Mouse (Mus musculus) hindbrain, embryonic 15.5 days (tissue): ENCODE measurements around the gene Mmp17. TPM values are rescaled to one million over a fixed set of nuclear protein-coding genes. Genes with fewer than 3 reads are reported as not detected.
A peak's percentile ranks its signal among the peaks of the same experiment; 100 is the strongest.

Experiments
- ATAC-seq: fragments of 200-750 bp; cut with Nextera tagmentation; 2 replicates; pipeline ENCODE4 v1.8.0; 2017; ENCODE audit warnings: low read depth, moderate number of reproducible peaks, moderate TSS enrichment; ENCODE audit not compliant: low FRiP score
- H3K27ac ChIP-seq: fragments of 300-500 bp; sonication (generic); replicated peaks from 2 replicates; pipeline ENCODE4 v1.5.1; 2015; ENCODE audit warnings: mild to moderate bottlenecking, inconsistent platforms
- H3K27me3 ChIP-seq: fragments of 300-500 bp; sonication (generic); 2 replicates; pipeline ENCODE4 v1.6.1; 2015; ENCODE audit warnings: control low read depth, inconsistent platforms
- H3K36me3 ChIP-seq: fragments of 300-500 bp; sonication (generic); 2 replicates; pipeline ENCODE4 v1.6.1; 2015; ENCODE audit warnings: control low read depth, inconsistent platforms
- H3K4me1 ChIP-seq: fragments of 300-500 bp; sonication (generic); replicated peaks from 2 replicates; pipeline ENCODE4 v1.6.1; 2015; ENCODE audit warnings: control low read depth, inconsistent platforms
- H3K4me2 ChIP-seq: fragments of 300-500 bp; sonication (generic); 2 replicates; pipeline ENCODE4 v1.6.1; 2015; ENCODE audit warnings: moderate library complexity, mild to moderate bottlenecking, inconsistent platforms
- H3K4me3 ChIP-seq: fragments of 300-500 bp; sonication (generic); 2 replicates; pipeline ENCODE4 v1.5.1; 2015; ENCODE audit warnings: mild to moderate bottlenecking, inconsistent platforms
- H3K9ac ChIP-seq: fragments of 300-500 bp; sonication (generic); 2 replicates; pipeline ENCODE4 v1.6.1; 2015; ENCODE audit warnings: inconsistent platforms
- H3K9me3 ChIP-seq: fragments of 300-500 bp; sonication (generic); 2 replicates; pipeline ENCODE4 v1.6.1; 2016; ENCODE audit warnings: control low read depth, inconsistent platforms
- whole genome bisulfite sequencing: fragments of 180-500 bp; shearing (Covaris S2); methylation state at CpG from one replicate; pipeline ENCODE4 v1.1.7; 2015; 5-methylcytosine and 5-hydroxymethylcytosine counted together
- polyA plus RNA-seq: library from polyadenylated mRNA; unstranded; fragments of >200 nt; fragmentation: Nextera tagmentation; extraction: Ambion mirVana; gene quantifications from 2 replicates; pipeline ENCODE4 v1.2.1, GENCODE M21; 2015

Gene Mmp17
- polyA plus RNA-seq, 1 experiment from 2014 or later: 13.5 TPM

GRCm38 (mm10) chr5:129559283-129559682 is 24.7 kb upstream of the Mmp17 start:
- Histone ChIP-seq H3K4me3 (no peak overlapping the region), H3K27ac (no peak overlapping the region), H3K36me3 (peaks cover 76% of the 10 kb centered on the region), H3K9ac (no peak overlapping the region), H3K9me3 (no peaks in the 10 kb centered on the region), H3K4me1 (no peaks in the 10 kb centered on the region), H3K27me3 (no peaks in the 10 kb centered on the region), H3K4me2 (no peak overlapping the region)
- ATAC-seq: no peak
- WGBS: 58% methylated on average over 11 of the region's 11 CpGs

- no peak for ATAC-seq
- Histone ChIP-seq H3K9me3 (no peaks in the 10 kb centered on the region), H3K27me3 (no peaks in the 10 kb centered on the region), H3K4me3 (no peak overlapping the region), H3K36me3 (peaks cover 69% of the 10 kb centered on the region), H3K9ac (no peak overlapping the region), H3K4me1 (no peaks in the 10 kb centered on the region), H3K27ac (no peak overlapping the region), H3K4me2 (no peak overlapping the region)
- WGBS: 97% methylated on average over 8 of the region's 8 CpGs
Measured at GRCm38 (mm10) chr5:129562342-129562741, 21.6 kb upstream of the Mmp17 start.

GRCm38 (mm10) chr5:129568596-129568995 is 15.4 kb upstream of the Mmp17 start:
- Histone ChIP-seq H3K27ac (no peak overlapping the region), H3K9me3 (no peaks in the 10 kb centered on the region), H3K36me3 (peaks cover 77% of the 10 kb centered on the region), H3K9ac (no peak overlapping the region), H3K4me1 (no peaks in the 10 kb centered on the region), H3K4me3 (no peak overlapping the region), H3K27me3 (no peaks in the 10 kb centered on the region), H3K4me2 (no peak overlapping the region)
- ATAC-seq: no peak
- WGBS: 94% methylated on average over 4 of the region's 4 CpGs

GRCm38 (mm10) chr5:129578201-129578600 is 5.8 kb upstream of the Mmp17 start:
- Histone ChIP-seq H3K9me3 (no peaks in the 10 kb centered on the region), H3K9ac (no peak overlapping the region), H3K27ac (no peak overlapping the region), H3K27me3 (peaks cover 16% of the 10 kb centered on the region; the same call in 1 of the 2 replicates), H3K36me3 (no peaks in the 10 kb centered on the region), H3K4me1 (peaks cover 6% of the 10 kb centered on the region; the same call in 1 of the 2 replicates), H3K4me3 (no peak overlapping the region), H3K4me2 (no peak overlapping the region)
- 45% methylated on average over 12 of the region's 12 CpGs for WGBS
- no peak for ATAC-seq

GRCm38 (mm10) chr5:129580046-129580445 is 3.9 kb upstream of the Mmp17 start:
- ATAC-seq: no peak
- 35% methylated on average over 6 of the region's 6 CpGs for WGBS
- Histone ChIP-seq H3K27ac (no peak overlapping the region), H3K27me3 (peaks cover 16% of the 10 kb centered on the region; the same call in 1 of the 2 replicates), H3K9me3 (no peaks in the 10 kb centered on the region), H3K4me3 (no peak overlapping the region), H3K36me3 (no peaks in the 10 kb centered on the region), H3K9ac (no peak overlapping the region), H3K4me1 (peaks cover 15% of the 10 kb centered on the region; the same call in 1 of the 2 replicates), H3K4me2 (no peak overlapping the region)

- H3K36me3 ChIP-seq: no peaks in the 10 kb centered on the region
- H3K27me3 ChIP-seq: peaks cover 16% of the 10 kb centered on the region; the same call in 1 of the 2 replicates
- H3K27ac ChIP-seq: no peak overlapping the region
- ATAC-seq: no peak
- H3K4me3 ChIP-seq: no peak overlapping the region
- WGBS: 81% methylated on average over 9 of the region's 9 CpGs
- peaks cover 20% of the 10 kb centered on the region; the same call in 1 of the 2 replicates for H3K4me1 ChIP-seq
- H3K9me3 ChIP-seq: no peaks in the 10 kb centered on the region
- no peak overlapping the region for H3K9ac ChIP-seq
- H3K4me2 ChIP-seq: no peak overlapping the region
Measured at GRCm38 (mm10) chr5:129580572-129580971, 3.4 kb upstream of the Mmp17 start.

GRCm38 (mm10) chr5:129581015-129581414 is 3.0 kb upstream of the Mmp17 start:
- Histone ChIP-seq H3K4me3 (no peak overlapping the region), H3K27ac (no peak overlapping the region), H3K9me3 (no peaks in the 10 kb centered on the region), H3K36me3 (no peaks in the 10 kb centered on the region), H3K4me1 (peaks cover 25% of the 10 kb centered on the region), H3K27me3 (peaks cover 16% of the 10 kb centered on the region; the same call in 1 of the 2 replicates), H3K4me2 (no peak overlapping the region), H3K9ac (no peak overlapping the region)
- no peak for ATAC-seq
- 74% methylated on average over 7 of the region's 7 CpGs for WGBS

GRCm38 (mm10) chr5:129583331-129583730 is 638 bp upstream of the Mmp17 start:
- no peak for ATAC-seq
- peaks cover 16% of the 10 kb centered on the region; the same call in 1 of the 2 replicates for H3K27me3 ChIP-seq
- H3K27ac ChIP-seq: no peak overlapping the region
- WGBS: 4% methylated on average over 12 of the region's 12 CpGs
- H3K36me3 ChIP-seq: no peaks in the 10 kb centered on the region
- peak overlapping the region; percentile 69 for H3K9ac ChIP-seq
- peaks cover 30% of the 10 kb centered on the region for H3K4me1 ChIP-seq
- no peaks in the 10 kb centered on the region for H3K9me3 ChIP-seq
- H3K4me3 ChIP-seq: peak overlapping the region; percentile 62
- H3K4me2 ChIP-seq: peak overlapping the region; percentile 84

GRCm38 (mm10) chr5:129584583-129585541 is 893 bp downstream of the Mmp17 start:
- H3K4me3 ChIP-seq: peak overlapping the region; percentile 62
- peak overlapping the region; percentile 69 for H3K9ac ChIP-seq
- no peak overlapping the region for H3K27ac ChIP-seq
- H3K4me1 ChIP-seq: peaks cover 29% of the 10 kb centered on the region
- H3K36me3 ChIP-seq: no peaks in the 10 kb centered on the region
- H3K9me3 ChIP-seq: no peaks in the 10 kb centered on the region
- H3K27me3 ChIP-seq: peaks cover 16% of the 10 kb centered on the region; the same call in 1 of the 2 replicates
- peak; percentile 14; the same call in 1 of the 2 replicates for ATAC-seq
- peak overlapping the region; percentile 84 for H3K4me2 ChIP-seq
- WGBS: under 1% methylated on average over 76 of the region's 76 CpGs

GRCm38 (mm10) chr5:129586016-129586415 is 2.0 kb downstream of the Mmp17 start:
- peak overlapping the region; percentile 62 for H3K4me3 ChIP-seq
- H3K27me3 ChIP-seq: peaks cover 16% of the 10 kb centered on the region; the same call in 1 of the 2 replicates
- H3K9me3 ChIP-seq: no peaks in the 10 kb centered on the region
- peak; percentile 43 for ATAC-seq
- H3K4me1 ChIP-seq: peaks cover 38% of the 10 kb centered on the region
- peak overlapping the region; percentile 84 for H3K4me2 ChIP-seq
- H3K9ac ChIP-seq: peak overlapping the region; percentile 30
- H3K36me3 ChIP-seq: no peaks in the 10 kb centered on the region
- WGBS: under 1% methylated on average over 17 of the region's 17 CpGs
- 0 out of 2 replicates have a peak overlapping the region, but pooled peaks have one; percentile 23 for H3K27ac ChIP-seq

GRCm38 (mm10) chr5:129586471-129586870 is 2.5 kb downstream of the Mmp17 start:
- H3K27me3 ChIP-seq: peaks cover 12% of the 10 kb centered on the region; the same call in 1 of the 2 replicates
- H3K9ac ChIP-seq: peak overlapping the region; percentile 30
- no peaks in the 10 kb centered on the region for H3K36me3 ChIP-seq
- peak overlapping the region; percentile 84 for H3K4me2 ChIP-seq
- ATAC-seq: no peak
- H3K4me1 ChIP-seq: peaks cover 42% of the 10 kb centered on the region
- H3K4me3 ChIP-seq: peak overlapping the region; percentile 62
- 31% methylated on average over 13 of the region's 13 CpGs for WGBS
- peak overlapping the region; percentile 23; the same call in 1 of the 2 replicates for H3K27ac ChIP-seq
- H3K9me3 ChIP-seq: no peaks in the 10 kb centered on the region

GRCm38 (mm10) chr5:129590915-129591314 is 6.9 kb downstream of the Mmp17 start:
- Histone ChIP-seq H3K27me3 (no peaks in the 10 kb centered on the region; the same call in 1 of the 2 replicates), H3K9me3 (no peaks in the 10 kb centered on the region), H3K27ac (no peak overlapping the region), H3K4me2 (0 out of 2 replicates have a peak overlapping the region, but pooled peaks have one; percentile 1), H3K4me3 (no peak overlapping the region), H3K4me1 (peaks cover 25% of the 10 kb centered on the region), H3K9ac (no peak overlapping the region), H3K36me3 (no peaks in the 10 kb centered on the region)
- ATAC-seq: 0 out of 2 replicates have a peak, but pooled peaks have one; percentile 33
- WGBS: 8% methylated on average over 11 of the region's 11 CpGs
